Mouse (Mus musculus): ENCODE measurements around the gene Frrs1l. TPM values are rescaled to one million over a fixed set of nuclear protein-coding genes. Genes with fewer than 3 reads are reported as not detected.

The Frrs1l gene
- polyA plus RNA-seq (2012; rRNA removed) = 0.51 and 0.58 TPM in 2 replicates

DNA sequence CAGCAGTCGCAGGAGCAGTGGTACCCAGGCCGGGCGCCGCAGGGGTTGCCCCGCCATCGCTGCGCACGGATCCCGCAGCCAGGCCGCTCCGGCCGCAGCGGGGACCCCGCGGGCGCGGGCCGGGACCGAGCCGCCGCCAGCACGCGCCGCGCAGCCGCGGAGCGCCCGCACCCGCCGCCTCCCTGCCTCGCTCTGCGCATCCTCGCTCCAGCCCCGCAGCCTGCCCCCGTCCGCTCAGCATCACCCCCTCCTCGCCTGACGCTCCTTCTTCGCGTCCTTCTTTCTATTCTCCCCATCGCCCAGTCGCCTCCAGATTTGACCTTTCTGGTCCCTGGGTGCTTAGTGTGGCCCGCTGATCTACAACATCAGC, at the start of gene Frrs1l:
Gene Frrs1l (minus strand): TSS at position 177 of the 370 bp plus-strand sequence.
- Histone ChIP-seq H3K27ac (ENCODE audit: control insufficient read depth, insufficient read depth, low read depth, low read length) (no peak within 1 kb of the TSS), H3K36me3 (ENCODE audit: control insufficient read depth, insufficient read depth, low read length) (no peaks in the 10 kb centered on the region), H3K27me3 (ENCODE audit: control insufficient read depth, insufficient read depth, low read length) (no peaks in the 10 kb centered on the region), H3K4me1 (ENCODE audit: control insufficient read depth, insufficient read depth, low read length) (peaks cover 3% of the 10 kb centered on the region), H3K4me3 (ENCODE audit: control insufficient read depth, low read depth, low read length) (peak within 1 kb of the TSS; percentile 82)
- TF ChIP-seq POLR2A (IDR thresholded peaks at IDR 0.05; ENCODE audit: control insufficient read depth, low read depth, low read length) (no peak), CTCF (IDR thresholded peaks at IDR 0.05; ENCODE audit: control insufficient read depth, insufficient read depth, insufficient replicate concordance, low read depth, low read length) (no peak)

DNA sequence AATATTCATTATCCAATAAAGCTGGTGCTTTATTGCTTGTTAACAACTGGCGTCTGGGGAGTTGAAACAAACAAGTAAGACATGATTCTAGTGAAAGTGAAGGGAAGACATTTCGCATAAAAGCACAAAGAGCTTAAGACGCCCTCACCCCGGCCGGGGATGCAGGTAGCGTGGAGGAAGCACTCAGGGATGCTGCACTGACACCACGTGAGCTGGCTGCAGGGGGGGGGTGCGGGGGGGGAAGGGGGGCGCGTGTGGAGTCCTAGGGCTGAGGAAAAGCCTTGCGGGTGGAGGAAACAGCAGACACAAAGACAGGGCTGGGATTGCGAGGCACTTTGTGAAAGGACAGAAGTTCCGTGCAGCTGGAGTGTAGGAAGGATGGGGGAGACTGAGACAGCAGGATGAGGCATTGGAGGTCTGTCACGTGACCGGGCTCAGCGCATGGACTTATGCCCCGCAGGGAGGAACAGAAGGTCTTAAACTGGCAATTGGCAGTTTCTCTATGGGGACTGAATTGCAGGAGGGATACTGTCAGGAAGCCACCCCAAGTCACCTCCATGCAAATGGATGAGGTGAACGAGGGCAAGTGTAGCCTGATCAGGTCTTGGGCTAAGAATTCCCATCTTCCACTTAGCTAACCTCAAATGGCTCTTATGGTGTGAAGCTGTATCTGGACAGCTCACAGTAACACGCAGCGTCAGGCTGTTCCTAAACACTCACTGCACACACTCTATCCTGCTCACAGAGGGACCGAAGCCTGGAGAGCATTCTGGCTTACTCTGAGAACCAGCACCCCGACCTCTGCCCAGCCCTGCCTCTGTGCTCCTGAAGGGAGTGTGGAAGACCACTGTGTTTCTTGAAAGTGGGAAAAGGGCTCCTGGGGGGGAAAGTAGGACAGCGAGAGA, 49.2 kb upstream of the Frrs1l start:
- Histone ChIP-seq H3K4me3 (ENCODE audit: control insufficient read depth, low read depth, low read length) (no peak overlapping the region), H3K27ac (ENCODE audit: control insufficient read depth, insufficient read depth, low read depth, low read length) (no peak overlapping the region), H3K36me3 (ENCODE audit: control insufficient read depth, insufficient read depth, low read length) (no peaks in the 10 kb centered on the region), H3K27me3 (ENCODE audit: control insufficient read depth, insufficient read depth, low read length) (no peaks in the 10 kb centered on the region), H3K4me1 (ENCODE audit: control insufficient read depth, insufficient read depth, low read length) (no peaks in the 10 kb centered on the region)
- TF ChIP-seq CTCF (IDR thresholded peaks at IDR 0.05; ENCODE audit: control insufficient read depth, insufficient read depth, insufficient replicate concordance, low read depth, low read length) = no peak
- TF ChIP-seq POLR2A (IDR thresholded peaks at IDR 0.05; ENCODE audit: control insufficient read depth, low read depth, low read length) = no peak

- Histone ChIP-seq H3K4me3 (ENCODE audit: control insufficient read depth, low read depth, low read length) (no peak overlapping the region), H3K27me3 (ENCODE audit: control insufficient read depth, insufficient read depth, low read length) (no peaks in the 10 kb centered on the region), H3K36me3 (ENCODE audit: control insufficient read depth, insufficient read depth, low read length) (no peaks in the 10 kb centered on the region), H3K4me1 (ENCODE audit: control insufficient read depth, insufficient read depth, low read length) (no peaks in the 10 kb centered on the region), H3K27ac (ENCODE audit: control insufficient read depth, insufficient read depth, low read depth, low read length) (no peak overlapping the region)
- TF ChIP-seq POLR2A (IDR thresholded peaks at IDR 0.05; ENCODE audit: control insufficient read depth, low read depth, low read length) = no peak
- TF ChIP-seq CTCF (IDR thresholded peaks at IDR 0.05; ENCODE audit: control insufficient read depth, insufficient read depth, insufficient replicate concordance, low read depth, low read length) = no peak
These were observed 47.4 kb upstream of the Frrs1l start for GRCm38 (mm10) chr4:57037554-57037953.

- TF ChIP-seq POLR2A (IDR thresholded peaks at IDR 0.05; ENCODE audit: control insufficient read depth, low read depth, low read length) = no peak
- TF ChIP-seq CTCF (IDR thresholded peaks at IDR 0.05; ENCODE audit: control insufficient read depth, insufficient read depth, insufficient replicate concordance, low read depth, low read length) = no peak
- H3K27ac ChIP-seq (ENCODE audit: control insufficient read depth, insufficient read depth, low read depth, low read length) = no peak overlapping the region
- no peaks in the 10 kb centered on the region for H3K36me3 ChIP-seq (ENCODE audit: control insufficient read depth, insufficient read depth, low read length)
- no peaks in the 10 kb centered on the region for H3K4me1 ChIP-seq (ENCODE audit: control insufficient read depth, insufficient read depth, low read length)
- no peak overlapping the region for H3K4me3 ChIP-seq (ENCODE audit: control insufficient read depth, low read depth, low read length)
- no peaks in the 10 kb centered on the region for H3K27me3 ChIP-seq (ENCODE audit: control insufficient read depth, insufficient read depth, low read length)
These were observed 44.0 kb upstream of the Frrs1l start for GRCm38 (mm10) chr4:57034169-57034568.

DNA sequence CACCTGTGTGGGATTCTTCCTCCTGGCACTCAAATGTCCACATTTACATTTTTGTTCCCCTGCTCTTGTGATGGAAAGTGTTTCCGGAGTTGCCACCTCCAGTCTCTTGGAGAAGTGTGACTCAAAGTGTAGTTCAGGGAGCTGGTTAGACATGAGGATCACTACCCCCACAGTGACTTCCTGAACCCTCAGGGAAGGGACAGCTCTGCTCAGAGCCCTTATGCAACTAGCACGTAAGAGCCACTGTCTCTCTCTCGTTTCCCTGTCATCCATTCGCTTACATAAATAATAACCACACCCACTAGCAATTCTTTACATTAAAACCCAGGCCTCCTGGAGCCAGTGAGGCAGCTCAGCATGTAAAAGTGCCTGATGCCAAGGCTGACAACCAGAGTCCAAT, 41.2 kb upstream of the Frrs1l start:
- no peaks in the 10 kb centered on the region for H3K36me3 ChIP-seq (ENCODE audit: control insufficient read depth, insufficient read depth, low read length)
- no peak for TF ChIP-seq POLR2A (IDR thresholded peaks at IDR 0.05; ENCODE audit: control insufficient read depth, low read depth, low read length)
- no peak for TF ChIP-seq CTCF (IDR thresholded peaks at IDR 0.05; ENCODE audit: control insufficient read depth, insufficient read depth, insufficient replicate concordance, low read depth, low read length)
- no peak overlapping the region for H3K4me3 ChIP-seq (ENCODE audit: control insufficient read depth, low read depth, low read length)
- no peaks in the 10 kb centered on the region for H3K27me3 ChIP-seq (ENCODE audit: control insufficient read depth, insufficient read depth, low read length)
- H3K4me1 ChIP-seq (ENCODE audit: control insufficient read depth, insufficient read depth, low read length) = no peaks in the 10 kb centered on the region
- no peak overlapping the region for H3K27ac ChIP-seq (ENCODE audit: control insufficient read depth, insufficient read depth, low read depth, low read length)

DNA sequence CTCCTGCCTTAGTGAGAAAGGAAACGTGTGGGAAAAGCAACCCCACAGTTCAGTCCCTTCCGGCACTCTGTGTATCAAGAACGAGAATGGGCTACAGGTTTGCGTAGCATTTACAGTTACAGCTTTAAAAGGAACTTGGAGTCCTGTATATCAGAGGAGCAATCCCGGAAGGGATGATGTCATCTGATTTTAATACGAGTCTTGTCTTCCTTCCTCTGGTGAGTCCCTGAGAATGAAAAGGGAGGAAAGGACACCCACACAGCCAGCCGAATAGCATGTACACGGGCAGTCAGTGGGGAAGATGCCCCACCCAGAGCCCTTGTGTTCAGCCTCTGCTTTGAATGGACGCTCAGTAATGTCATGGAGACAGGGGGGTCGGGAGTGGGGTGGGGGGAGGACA, 37.8 kb upstream of the Frrs1l start:
- H3K36me3 ChIP-seq (ENCODE audit: control insufficient read depth, insufficient read depth, low read length) = no peaks in the 10 kb centered on the region
- TF ChIP-seq CTCF (IDR thresholded peaks at IDR 0.05; ENCODE audit: control insufficient read depth, insufficient read depth, insufficient replicate concordance, low read depth, low read length) (no peak), POLR2A (IDR thresholded peaks at IDR 0.05; ENCODE audit: control insufficient read depth, low read depth, low read length) (no peak)

GRCm38 (mm10) chr4:57023527-57023926, 33.3 kb upstream of the Frrs1l start:
- Histone ChIP-seq H3K4me3 (ENCODE audit: control insufficient read depth, low read depth, low read length) (no peak overlapping the region), H3K27ac (ENCODE audit: control insufficient read depth, insufficient read depth, low read depth, low read length) (no peak overlapping the region), H3K4me1 (ENCODE audit: control insufficient read depth, insufficient read depth, low read length) (no peaks in the 10 kb centered on the region), H3K27me3 (ENCODE audit: control insufficient read depth, insufficient read depth, low read length) (no peaks in the 10 kb centered on the region), H3K36me3 (ENCODE audit: control insufficient read depth, insufficient read depth, low read length) (no peaks in the 10 kb centered on the region)
- TF ChIP-seq POLR2A (IDR thresholded peaks at IDR 0.05; ENCODE audit: control insufficient read depth, low read depth, low read length) (no peak), CTCF (IDR thresholded peaks at IDR 0.05; ENCODE audit: control insufficient read depth, insufficient read depth, insufficient replicate concordance, low read depth, low read length) (no peak)

More for the DNA sequence above, 37.8 kb upstream of the Frrs1l start:
- Histone ChIP-seq H3K27me3 (ENCODE audit: control insufficient read depth, insufficient read depth, low read length) (no peaks in the 10 kb centered on the region), H3K27ac (ENCODE audit: control insufficient read depth, insufficient read depth, low read depth, low read length) (no peak overlapping the region), H3K4me1 (ENCODE audit: control insufficient read depth, insufficient read depth, low read length) (no peaks in the 10 kb centered on the region), H3K4me3 (ENCODE audit: control insufficient read depth, low read depth, low read length) (no peak overlapping the region)
